Mouse (Mus musculus): ENCODE measurements at regions not wholly inside any gene's neighbourhood (a gene's known extent, or its start where the extent isn't known, plus 50 kb on each side); places are given as distances from the start of the nearest gene placed in this dataset.

DNA sequence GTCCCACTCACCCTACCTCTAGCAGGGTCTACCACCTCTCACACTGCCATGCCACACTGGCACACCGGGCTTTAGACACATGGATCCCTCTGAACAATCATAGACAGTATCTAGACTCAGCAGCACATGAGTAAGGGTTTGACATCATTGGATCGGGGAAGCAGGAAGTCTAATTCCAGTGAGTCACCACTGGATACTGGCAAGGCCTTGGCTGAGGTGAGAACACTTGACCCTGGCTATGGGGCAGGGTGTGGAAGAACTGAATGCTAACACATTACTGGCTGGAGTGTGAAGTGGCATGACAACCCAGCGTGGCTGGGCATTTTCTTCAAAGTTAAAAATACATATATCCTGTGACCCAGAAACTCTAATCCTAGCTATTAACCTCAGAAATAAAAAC, 114.4 kb downstream of the H2afy start:
- no peak for DNase-seq

DNA sequence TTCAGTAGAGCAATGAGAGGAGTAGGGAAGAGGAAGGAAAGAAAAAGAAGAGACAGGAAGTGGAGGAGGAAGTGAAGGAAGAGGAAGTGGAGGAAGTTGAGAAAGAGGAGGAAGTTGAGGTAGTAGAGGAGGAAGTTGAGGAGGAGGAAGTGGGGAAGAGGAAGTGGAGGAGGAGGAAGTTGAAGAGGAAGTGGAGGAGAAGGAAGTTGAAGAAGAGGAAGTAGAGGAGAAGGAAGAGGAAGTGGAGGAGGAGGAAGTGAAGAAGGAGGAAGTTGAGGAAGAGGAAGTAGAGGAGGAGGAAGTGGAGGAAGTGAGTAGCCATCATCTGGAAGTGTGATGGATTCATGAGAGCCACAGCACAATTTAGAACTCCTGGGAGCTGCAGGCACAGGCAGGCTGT, 122.2 kb downstream of the H2afy start:
- no peak for DNase-seq

- peak; percentile 55 for DNase-seq
These were observed 125.7 kb downstream of the H2afy start for GRCm38 (mm10) chr13:56010416-56010815.

DNA sequence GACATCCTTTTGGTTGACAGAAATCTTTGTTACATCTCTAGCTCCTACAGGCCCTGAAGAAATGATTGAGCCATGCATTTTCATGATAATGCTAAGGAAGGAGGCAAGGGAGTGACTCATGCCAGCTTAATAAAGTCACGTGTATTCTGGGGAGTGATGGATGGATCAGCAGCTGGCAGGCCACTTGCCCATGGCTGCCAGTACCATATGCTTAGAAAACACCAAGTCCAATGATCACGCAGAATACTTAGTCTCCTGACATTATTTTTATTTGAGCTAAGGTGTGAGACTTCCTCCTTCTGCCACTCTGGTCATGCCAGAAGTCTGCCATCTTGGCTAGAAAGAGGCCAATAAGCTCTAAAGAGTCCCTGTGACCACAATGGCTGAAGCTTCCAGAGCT, 129.3 kb downstream of the H2afy start:
- DNase-seq: no peak

DNA sequence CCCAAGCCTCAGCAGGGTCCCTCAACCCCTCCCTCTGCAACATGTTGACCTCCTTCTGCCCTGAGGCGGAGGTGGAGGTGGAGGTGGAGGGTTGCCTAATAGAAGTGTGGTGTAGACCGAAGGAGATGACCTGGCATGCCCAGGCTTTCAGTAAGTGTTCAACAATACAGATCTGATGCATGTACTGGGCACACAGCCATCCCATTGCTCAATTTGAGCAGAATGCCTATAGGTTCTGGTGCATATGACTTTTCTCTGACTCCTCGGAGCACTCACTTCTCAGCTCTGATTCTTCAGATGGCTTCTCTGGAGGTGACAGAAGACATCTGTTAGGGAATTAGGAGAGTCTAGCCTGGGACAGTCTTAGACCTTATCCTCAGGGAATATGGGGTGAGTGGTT, 130.4 kb downstream of the H2afy start:
- DNase-seq: no peak

GRCm38 (mm10) chr13:56003724-56004393, 132.3 kb downstream of the H2afy start:
- DNase-seq: no peak

GRCm38 (mm10) chr13:55995255-55995654, 140.9 kb downstream of the H2afy start:
- DNase-seq: no peak

DNA sequence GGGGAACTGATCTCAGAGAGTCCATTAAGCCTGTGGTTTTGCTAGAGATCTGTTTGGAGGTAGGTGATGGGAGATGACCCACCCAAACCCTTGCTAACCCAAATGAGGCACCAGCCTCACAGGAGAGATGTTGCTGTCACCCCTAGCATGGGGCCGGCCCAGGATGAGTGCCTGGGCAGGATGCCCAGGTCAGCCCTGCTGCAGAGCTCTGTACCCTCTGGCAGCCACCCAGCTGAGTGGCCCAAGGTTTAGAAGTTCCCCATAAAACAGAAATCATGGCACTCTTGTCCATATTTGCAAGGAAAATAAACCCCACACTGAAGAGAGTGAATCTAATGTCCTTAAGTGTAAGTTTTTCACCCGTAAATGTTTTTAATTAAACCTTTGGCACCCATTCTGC, 141.7 kb downstream of the H2afy start:
- no peak for DNase-seq

DNA sequence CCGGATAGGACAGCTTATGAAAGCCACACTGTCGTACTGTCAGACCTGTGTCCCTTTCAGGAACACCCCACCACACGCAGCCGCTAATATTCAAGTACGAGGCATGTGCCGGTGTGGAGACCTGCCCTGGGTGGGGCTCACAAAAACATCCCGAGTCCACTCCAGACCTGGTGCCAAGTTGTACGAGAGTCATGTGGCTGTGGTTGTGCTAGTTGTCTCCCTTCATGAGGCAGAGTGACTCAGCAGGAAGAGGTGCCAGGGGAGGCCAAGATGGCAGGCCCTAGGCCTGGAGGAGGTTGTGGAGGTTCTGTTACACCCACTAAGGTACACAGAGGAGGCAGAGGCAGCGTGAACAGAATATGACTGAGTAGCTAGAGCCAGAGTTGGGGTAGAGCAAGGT, 143.5 kb downstream of the H2afy start:
- no peak for DNase-seq

DNA sequence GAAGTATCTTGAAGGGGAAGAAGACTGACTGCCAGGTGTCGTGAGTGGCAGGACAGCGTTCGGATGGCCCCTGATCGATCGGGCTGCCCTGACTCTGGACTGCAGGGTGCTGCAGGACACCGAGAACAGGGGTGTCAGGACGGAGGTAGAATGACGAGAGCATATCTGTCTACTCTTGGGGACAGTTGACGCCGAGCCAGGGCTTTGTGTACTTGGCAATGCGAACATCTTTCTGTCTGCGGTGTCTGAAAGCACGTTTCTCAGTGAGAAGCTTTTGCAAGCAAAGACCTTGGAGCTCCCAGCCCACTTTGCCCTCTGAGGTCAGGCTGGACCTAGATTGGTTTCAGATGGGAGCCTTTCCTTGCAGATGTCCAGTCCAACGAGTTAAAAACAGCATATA, 144.9 kb downstream of the H2afy start:
- DNase-seq: no peak

- DNase-seq: no peak
These were observed 146.0 kb downstream of the H2afy start for GRCm38 (mm10) chr13:55990186-55990585.

DNA sequence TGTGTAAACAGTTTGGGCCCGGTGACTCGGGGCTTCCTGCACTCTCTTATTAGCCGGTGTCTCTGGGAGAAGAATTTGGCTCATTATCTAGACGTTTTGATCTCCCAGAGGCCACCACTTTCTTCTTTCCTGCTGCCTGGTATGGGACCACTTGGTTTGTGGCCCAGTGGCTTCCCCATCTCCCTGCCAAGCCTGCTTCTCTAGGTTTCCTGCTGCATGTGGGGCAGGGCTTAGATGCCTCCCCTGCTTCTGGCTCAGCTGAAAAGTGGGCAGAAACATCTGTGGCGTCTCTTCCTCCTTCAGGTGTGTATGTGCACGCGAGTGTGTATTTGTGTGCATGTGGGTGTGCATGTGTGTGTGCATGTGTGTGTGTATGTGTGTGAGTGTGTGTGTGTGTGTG, 146.8 kb downstream of the H2afy start:
- DNase-seq: no peak

- DNase-seq: peak; percentile 46
These were observed 149.4 kb upstream of the Pitx1 start for GRCm38 (mm10) chr13:55985396-55985795.

DNA sequence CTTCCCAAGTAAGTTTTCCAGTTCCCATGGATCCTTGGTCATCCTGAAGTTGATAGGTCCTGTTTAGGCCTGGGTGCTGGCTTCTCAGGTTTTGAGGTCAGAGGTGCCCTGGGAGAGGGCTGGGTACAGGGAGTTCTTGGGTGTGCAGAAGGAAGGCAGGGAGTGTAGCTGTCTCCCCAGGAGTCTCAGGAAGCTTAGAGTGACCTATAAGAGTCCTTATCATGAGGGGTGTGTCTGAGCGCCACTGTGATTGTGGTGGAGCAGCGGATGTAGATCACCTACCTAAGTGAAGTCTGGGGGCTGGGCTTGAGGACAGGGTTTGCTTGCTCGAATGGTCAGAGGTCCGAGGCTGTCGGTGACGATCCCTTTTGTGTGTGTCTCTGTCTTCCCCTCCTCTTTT, 148.8 kb upstream of the Pitx1 start:
- DNase-seq: no peak

DNA sequence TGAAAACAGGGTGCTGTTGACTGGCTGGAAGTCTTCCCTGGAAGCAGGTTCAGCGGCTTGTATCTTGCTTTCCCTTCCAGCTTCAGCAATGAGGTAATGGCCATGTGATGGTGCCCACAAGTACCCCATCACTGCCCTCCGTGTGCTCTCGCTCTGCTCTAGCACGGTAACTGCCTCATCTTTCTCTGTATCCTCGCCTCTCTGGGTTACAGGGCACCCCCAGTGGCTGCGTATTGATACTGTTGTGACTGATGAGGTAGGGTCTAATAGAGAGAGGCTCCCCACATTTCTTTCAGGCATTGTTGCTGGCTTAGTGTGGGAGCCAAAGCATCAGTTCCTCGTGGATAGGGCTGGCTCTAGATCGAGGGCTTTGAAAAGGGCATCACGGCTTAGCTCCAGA, 147.9 kb upstream of the Pitx1 start:
- DNase-seq: peak; percentile 39

DNA sequence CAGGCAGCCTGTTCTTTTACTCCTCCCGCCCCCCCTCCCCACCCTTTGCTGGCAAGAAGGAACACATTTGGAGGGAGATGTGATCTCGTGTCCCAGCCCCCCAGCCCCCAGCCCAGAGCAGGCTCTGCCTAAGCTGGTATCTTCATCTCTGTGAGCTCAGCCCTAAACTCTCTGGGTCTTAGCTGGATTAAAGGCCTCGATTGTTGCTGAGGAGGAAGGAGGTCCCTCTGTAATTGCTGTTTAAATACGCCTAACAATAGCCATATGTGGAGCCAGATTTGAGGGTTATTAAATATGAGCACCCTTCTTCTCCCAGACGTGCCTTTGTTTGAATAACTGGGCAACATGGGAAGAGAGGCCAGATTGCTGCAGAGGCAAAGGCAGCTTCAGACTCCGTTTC, 145.0 kb upstream of the Pitx1 start:
- peak; percentile 64 for DNase-seq

- no peak for DNase-seq
These were observed 141.9 kb upstream of the Pitx1 start for GRCm38 (mm10) chr13:55977902-55978301.

GRCm38 (mm10) chr13:55976911-55977381, 141.0 kb upstream of the Pitx1 start:
- no peak for DNase-seq

DNA sequence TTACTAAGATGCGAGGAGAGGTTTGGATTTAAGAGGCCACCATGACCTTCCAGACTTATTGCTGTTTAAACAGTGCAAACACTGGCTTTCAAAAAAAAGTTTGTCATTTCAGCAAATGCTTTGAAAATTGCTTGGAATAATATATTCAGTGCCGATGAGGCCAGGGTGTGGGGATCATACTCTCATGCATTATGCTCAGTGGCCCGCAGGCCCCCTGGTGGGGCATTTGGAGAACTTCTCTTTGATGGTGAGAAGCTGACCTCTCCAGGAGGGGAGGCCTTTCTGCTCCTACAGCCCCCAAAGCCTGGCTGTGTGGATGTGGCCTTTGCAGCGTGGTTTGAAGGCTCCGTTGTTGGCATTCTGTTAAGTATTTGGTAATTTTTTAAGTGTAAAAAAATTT, 138.1 kb upstream of the Pitx1 start:
- DNase-seq: peak; percentile 59

GRCm38 (mm10) chr13:55970687-55971086, 134.7 kb upstream of the Pitx1 start:
- no peak for DNase-seq

DNA sequence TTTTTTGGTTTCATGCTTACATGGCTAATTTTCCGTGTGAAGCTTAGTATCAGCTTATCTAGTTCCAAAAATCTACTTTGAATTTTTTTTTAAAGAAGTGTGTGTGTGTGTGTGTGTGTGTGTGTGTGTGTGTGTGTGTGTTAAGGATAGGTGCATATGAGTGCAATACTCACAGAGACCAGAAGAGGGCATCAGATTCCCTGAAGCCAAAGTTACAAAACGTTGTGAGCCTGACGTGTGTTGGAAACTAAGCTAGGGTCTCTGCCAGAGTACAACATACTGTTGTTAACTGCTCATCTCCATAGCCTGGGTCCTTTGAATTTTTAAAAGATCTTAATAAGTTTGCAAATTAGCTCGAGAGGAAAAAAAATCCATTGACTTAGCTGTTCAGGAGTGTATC, 133.5 kb upstream of the Pitx1 start:
- DNase-seq: no peak

DNA sequence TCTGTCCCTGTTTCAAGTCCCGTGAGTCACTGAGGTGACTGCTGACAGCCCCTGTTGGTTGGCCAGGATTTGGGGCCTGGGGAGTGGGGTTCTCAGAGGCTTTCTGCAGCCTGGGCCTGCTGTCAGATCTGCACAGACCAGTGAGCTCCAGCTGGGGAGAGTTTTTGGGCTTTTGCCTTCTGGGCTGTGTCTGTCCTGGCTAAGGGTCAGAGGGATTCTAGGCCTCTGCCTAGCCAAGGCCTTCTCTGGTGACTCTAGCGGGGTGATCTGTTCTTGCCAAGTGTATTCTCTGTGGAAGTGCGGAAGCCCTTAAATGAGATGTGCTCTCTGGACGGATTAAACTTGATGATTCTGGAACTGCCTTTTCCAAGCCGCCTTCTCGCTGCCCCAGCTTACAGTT, 131.2 kb upstream of the Pitx1 start:
- no peak for DNase-seq

DNA sequence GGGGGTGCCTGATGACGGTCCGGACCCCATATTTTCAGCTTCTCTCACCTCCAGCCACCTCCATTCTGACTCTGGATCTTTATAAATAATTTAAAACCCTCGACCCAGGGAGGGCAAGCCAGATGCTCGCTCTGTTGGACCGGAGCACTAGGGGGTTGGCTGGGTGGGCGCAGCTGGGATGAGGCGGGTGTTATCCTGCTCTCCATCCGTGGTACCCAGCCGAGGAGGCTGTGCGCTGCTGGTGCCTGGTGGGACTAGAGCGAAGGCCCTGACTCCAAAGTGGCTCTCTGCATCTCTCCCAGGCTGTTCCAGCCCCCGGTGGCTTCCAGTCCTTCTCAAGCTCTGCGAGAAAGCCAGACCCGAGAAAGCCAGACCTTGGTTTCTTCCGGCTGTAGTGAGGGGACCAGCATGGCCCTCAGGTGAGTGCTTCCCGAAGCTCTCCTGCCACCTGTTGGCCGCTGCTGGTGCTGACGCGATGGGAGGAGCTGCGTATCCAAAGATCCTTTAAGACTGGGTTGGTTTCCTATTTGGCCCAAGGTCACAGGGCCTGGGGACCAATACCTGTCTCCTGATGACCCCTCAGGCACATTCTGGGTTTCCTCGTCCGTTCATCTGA, 127.1 kb upstream of the Pitx1 start:
- DNase-seq: peak; percentile 84

GRCm38 (mm10) chr13:55962254-55962866, 126.4 kb upstream of the Pitx1 start:
- peak; percentile 71 for DNase-seq

GRCm38 (mm10) chr13:55954346-55954745, 118.4 kb upstream of the Pitx1 start:
- DNase-seq: no peak

Data from retina, postnatal 1 day (tissue).